Mouse (Mus musculus): Measurements from ENCODE around the gene 3110040N11Rik. TPM values are rescaled to one million over a fixed set of nuclear protein-coding genes. Genes with fewer than 3 reads are reported as not detected.

Gene 3110040N11Rik
- 79.0 TPM for polyA plus RNA-seq (2017; shearing (Covaris generic))

DNA sequence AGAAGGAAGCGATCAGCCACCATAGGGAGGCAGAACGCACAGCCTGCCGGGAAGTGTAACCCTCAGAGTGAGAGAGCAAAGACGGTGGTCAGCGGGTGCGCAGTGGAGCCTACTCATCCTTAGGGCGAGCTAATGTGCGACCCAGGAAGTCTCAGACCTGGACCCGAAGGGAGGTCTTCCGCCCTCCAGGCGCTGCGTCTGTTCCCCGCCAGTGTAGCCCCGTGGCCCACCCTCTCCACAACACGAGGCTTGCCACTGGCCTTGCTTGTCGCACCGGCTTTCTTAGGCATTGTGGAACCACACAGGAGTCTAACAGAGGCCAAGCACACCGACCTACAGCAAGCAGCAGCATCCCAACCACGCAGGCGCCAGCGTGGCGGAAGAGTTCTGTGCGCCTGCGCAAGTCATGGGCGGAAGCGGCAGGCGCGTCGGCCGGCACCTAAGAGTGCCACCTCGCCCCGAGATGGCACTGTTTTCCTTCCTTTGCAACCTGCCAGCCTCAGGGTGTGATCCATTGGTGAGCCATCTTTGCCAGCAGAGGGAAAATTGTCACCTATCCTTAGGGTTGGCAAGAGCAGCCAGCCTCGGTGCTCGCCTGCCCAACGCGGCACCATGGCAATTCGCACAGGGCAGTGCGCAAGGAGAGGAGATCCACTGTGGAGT lies at the start of gene 3110040N11Rik:
Gene 3110040N11Rik, minus strand, starts transcription at position 384 of the 663 bp plus-strand sequence.

DNA sequence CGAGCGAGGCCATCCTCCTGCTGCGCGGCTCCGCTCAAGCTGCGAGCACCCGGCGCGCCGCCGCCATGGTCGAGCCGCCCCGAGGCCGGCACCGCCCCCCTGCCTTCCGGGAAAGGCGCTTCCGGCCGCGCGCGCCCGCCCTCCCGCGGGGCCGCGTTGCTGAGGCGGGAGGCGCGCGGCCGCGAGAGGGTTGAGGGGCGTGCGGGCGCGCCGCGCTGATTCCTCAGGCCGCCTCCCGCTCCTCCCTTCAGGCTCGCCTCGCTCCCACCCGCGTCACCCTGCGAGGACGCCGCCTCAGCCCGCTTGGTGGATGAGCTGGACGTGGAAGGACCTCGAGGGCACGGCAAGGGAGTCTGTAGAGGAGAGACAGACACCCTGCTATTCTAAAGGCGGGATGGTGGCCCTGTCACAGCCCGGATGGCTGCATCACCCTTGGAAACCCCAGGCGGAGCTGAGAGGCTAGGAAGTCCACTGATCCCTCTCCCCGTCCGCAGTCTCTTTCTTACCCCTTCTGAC lies 40.2 kb upstream of the 3110040N11Rik start, which contains the start of gene Btbd1:
Gene Btbd1, minus strand, starts transcription at position 53 of the 516 bp plus-strand sequence.

DNA sequence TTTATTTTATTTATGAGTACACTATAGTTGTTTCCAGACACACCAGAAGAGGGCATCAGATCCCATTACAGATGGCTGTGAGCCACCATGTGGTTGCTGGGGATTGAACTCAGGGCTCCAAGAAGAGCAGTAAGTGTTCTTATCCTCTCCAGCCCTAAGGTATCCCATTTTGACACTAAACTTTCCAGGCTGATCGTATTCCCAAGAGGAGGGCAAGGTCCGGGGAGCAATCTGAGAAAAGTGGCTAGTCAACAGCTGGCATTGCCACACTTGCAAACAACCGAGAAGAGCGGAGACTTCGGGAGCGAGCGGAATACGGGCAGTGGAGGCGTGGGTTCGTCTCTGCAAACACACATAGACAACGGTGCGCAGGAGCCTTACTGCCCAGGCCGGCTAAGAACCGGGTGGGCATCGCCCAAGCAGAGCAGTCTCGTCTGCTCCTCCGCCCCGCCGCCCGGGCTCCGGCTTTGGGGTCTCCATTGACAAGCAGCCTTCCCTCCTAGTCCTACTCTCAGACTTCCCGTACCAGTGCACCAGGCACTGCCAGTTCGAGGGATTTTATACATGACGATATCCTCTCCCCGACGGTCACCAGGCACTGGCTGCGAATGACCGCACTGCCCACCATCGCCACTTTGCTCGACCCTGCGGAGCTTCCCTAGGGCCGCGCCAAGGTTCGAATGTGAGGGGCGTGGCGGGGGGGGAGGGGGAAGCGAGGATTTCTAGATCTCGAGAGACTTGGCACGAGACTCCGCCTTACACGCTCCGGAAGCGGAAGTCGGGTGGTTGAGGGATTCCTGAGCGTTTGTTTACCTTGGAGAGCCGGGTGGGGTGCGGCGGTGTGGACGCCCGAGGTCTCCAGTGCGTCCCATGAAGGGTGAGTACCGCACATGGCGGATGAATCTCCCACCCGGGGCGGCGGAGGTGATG lies 26.8 kb downstream of the 3110040N11Rik start, which contains the start of gene Ramac:
Gene Ramac, plus strand, starts transcription at position 746 of the 930 bp plus-strand sequence.

Other genes starting within 250 kb of the 3110040N11Rik start
- 6.8 TPM for gene Fsd2, start 222.5 kb downstream of the 3110040N11Rik start, polyA plus RNA-seq (2017; shearing (Covaris generic))
- gene Whamm, start 218.2 kb downstream of the 3110040N11Rik start, polyA plus RNA-seq (2017; shearing (Covaris generic)) = 2.6 TPM
- gene Homer2, start 82.0 kb downstream of the 3110040N11Rik start, polyA plus RNA-seq (2017; shearing (Covaris generic)) = 0.06 TPM
- gene Ramac, start 26.6 kb downstream of the 3110040N11Rik start, polyA plus RNA-seq (2017; shearing (Covaris generic)) = 150 TPM
- 9.7 TPM for gene Btbd1, start 40.0 kb upstream of the 3110040N11Rik start, polyA plus RNA-seq (2017; shearing (Covaris generic))
- not detected for gene Gm10160, start 66.3 kb upstream of the 3110040N11Rik start, polyA plus RNA-seq (2017; shearing (Covaris generic))
- 7.4 TPM for gene Tm6sf1, start 69.5 kb upstream of the 3110040N11Rik start, polyA plus RNA-seq (2017; shearing (Covaris generic))
- 4.6 TPM for gene Hdgfl3, start 145.0 kb upstream of the 3110040N11Rik start, polyA plus RNA-seq (2017; shearing (Covaris generic))
- gene Bnc1, start 202.8 kb upstream of the 3110040N11Rik start, polyA plus RNA-seq (2017; shearing (Covaris generic)) = not detected